Mouse (Mus musculus) myocyte (in vitro differentiated cells): Measurements from ENCODE around the gene Rnf187. TPM values are rescaled to one million over a fixed set of nuclear protein-coding genes. Genes with fewer than 3 reads are reported as not detected.

ENCODE experiments used
- H3K27me3 ChIP-seq: one replicate; pipeline ENCODE4 v1.6.1; 2011; ENCODE audit not compliant: control insufficient read depth, insufficient read depth, insufficient read length
- H3K36me3 ChIP-seq: one replicate; pipeline ENCODE4 v1.6.1; 2011; ENCODE audit not compliant: control insufficient read depth, insufficient read depth
- H3K4me2 ChIP-seq: one replicate; pipeline ENCODE4 v1.6.1; 2011; ENCODE audit warnings: low read depth, control low read depth
- H3K4me3 ChIP-seq: one replicate; pipeline ENCODE4 v1.5.1; 2011; ENCODE audit warnings: mild to moderate bottlenecking, control low read depth, moderate library complexity
- H3K79me2 ChIP-seq: one replicate; pipeline ENCODE4 v1.6.1; 2011; ENCODE audit not compliant: control insufficient read depth, insufficient read depth
- H3ac ChIP-seq: one replicate; pipeline ENCODE4 v1.6.1; 2011; ENCODE audit not compliant: control insufficient read depth, insufficient read length
- CEBPB ChIP-seq: IDR thresholded peaks from 2 replicates; pipeline ENCODE4 v1.6.1; 2011; ENCODE audit warnings: mild to moderate bottlenecking, moderate library complexity; ENCODE audit not compliant: poor library complexity, insufficient read depth, severe bottlenecking
- E2F4 ChIP-seq: IDR thresholded peaks from one replicate; pipeline ENCODE4 v1.6.1; 2011; ENCODE audit warnings: mild to moderate bottlenecking, control low read depth, moderate library complexity; ENCODE audit not compliant: insufficient read depth
- MAX ChIP-seq: IDR thresholded peaks from one replicate; pipeline ENCODE4 v1.6.1; 2011; ENCODE audit warnings: low read depth, mild to moderate bottlenecking, control low read depth
- MYOD1 ChIP-seq, 3 experiments: IDR thresholded peaks; one replicate each; pipeline ENCODE4 v1.6.1; 2011; ENCODE audit warnings: control low read depth in 2 of 3, low read depth in 2 of 3, mild to moderate bottlenecking in 2 of 3, moderate library complexity in 1 of 3; ENCODE audit not compliant: insufficient read length in 2 of 3, control insufficient read depth in 1 of 3
- MYOG ChIP-seq, 3 experiments: IDR thresholded peaks; one replicate each; pipeline ENCODE4 v1.6.1; 2011; ENCODE audit warnings: control low read depth in 2 of 3, low read depth in 2 of 3, mild to moderate bottlenecking in 2 of 3; ENCODE audit not compliant: insufficient read length in 2 of 3, control insufficient read depth in 1 of 3, insufficient read depth in 1 of 3
- POLR2A ChIP-seq: IDR thresholded peaks from one replicate; pipeline ENCODE4 v1.6.1; 2011; ENCODE audit warnings: low read depth, mild to moderate bottlenecking, control low read depth, moderate library complexity; ENCODE audit not compliant: insufficient read length
- POLR2AphosphoS2 ChIP-seq: IDR thresholded peaks from one replicate; pipeline ENCODE4 v1.6.1; 2011; ENCODE audit warnings: low read depth, control low read depth; ENCODE audit not compliant: insufficient read length
- REST ChIP-seq: IDR thresholded peaks from one replicate; pipeline ENCODE4 v1.6.1; 2011; ENCODE audit warnings: mild to moderate bottlenecking, control low read depth, moderate library complexity; ENCODE audit not compliant: insufficient read depth, insufficient read length
- SRF ChIP-seq: IDR thresholded peaks from one replicate; pipeline ENCODE4 v1.6.1; 2011; ENCODE audit warnings: low read depth; ENCODE audit not compliant: control insufficient read depth, insufficient read length
- TCF12 ChIP-seq: IDR thresholded peaks from one replicate; pipeline ENCODE4 v1.6.1; 2011; ENCODE audit warnings: mild to moderate bottlenecking, control low read depth; ENCODE audit not compliant: poor library complexity, insufficient read depth, severe bottlenecking
- TCF3 ChIP-seq: IDR thresholded peaks from one replicate; pipeline ENCODE4 v1.6.1; 2011; ENCODE audit warnings: low read depth, control low read depth; ENCODE audit not compliant: insufficient read length
- USF1 ChIP-seq: IDR thresholded peaks from one replicate; pipeline ENCODE4 v1.6.1; 2011; ENCODE audit warnings: low read depth, mild to moderate bottlenecking, control low read depth, moderate library complexity
- polyA plus RNA-seq: library from polyadenylated mRNA; unstranded; fragments of >200 nt; fragmentation: generic; extraction: Trizol; gene quantifications from one replicate; pipeline ENCODE4 v1.2.1, GENCODE M21; 2012; ENCODE audit warnings: missing spikeins

The Rnf187 gene
- polyA plus RNA-seq, 1 experiment, result 197 TPM

DNA sequence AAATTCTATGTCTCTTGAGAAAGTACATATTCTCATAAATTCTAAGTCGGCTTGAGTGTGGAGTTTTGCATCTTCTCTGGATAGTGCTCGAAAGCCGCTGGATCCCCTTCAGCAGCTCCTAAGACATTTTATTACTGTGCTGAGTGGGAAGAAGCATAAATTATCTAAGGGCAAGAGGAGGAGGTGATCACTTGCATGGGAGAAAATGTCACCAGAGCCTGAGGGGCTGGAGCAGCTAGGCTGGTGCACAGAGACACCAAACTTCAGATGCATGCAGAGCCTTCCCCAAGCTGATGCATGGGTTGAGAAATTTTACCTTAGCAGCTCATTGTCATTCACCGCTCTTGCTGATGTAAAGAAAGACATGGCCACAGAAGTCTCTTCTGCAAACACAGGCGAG lies 5.4 kb upstream of the Rnf187 start:
- no peak overlapping the region for H3K4me3 ChIP-seq
- H3K4me2 ChIP-seq, result no peak overlapping the region
- peaks cover 30% of the 10 kb centered on the region for H3K27me3 ChIP-seq
- H3ac ChIP-seq, result no peak overlapping the region
- H3K79me2 ChIP-seq, result no peaks in the 10 kb centered on the region
- no peaks in the 10 kb centered on the region for H3K36me3 ChIP-seq
- no peak for TF ChIP-seq MYOD1 (IDR thresholded peaks at IDR 0.05; ENCODE audit: control insufficient read depth in 1 of 3, insufficient read length in 2 of 3, low read depth in 2 of 3)
- no peak for TF ChIP-seq USF1
- no peak for TF ChIP-seq TCF3
- no peak for TF ChIP-seq POLR2A
- TF ChIP-seq E2F4, result no peak
- no peak for TF ChIP-seq MAX
- no peak for TF ChIP-seq SRF
- no peak for TF ChIP-seq REST

DNA sequence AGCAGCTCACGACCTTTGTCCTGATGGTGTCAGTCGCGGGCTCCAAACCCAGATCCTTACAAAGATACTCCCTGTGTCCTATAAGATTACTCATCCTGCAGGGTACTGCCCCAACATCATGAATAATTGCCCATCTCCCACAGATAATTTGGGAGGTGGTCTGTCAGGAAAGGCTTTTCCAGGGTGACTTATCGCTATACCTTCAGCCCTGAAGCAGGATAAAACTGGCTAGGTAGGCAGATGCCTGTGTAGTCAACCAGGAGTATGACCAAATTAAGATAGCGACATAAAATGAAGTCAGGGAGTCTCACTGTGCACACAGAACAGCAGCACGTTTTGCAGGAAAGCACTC lies 348 bp upstream of the Rnf187 start:
- H3K79me2 ChIP-seq, result peaks cover 16% of the 10 kb centered on the region
- peak overlapping the region; percentile 83 for H3K4me3 ChIP-seq
- peaks cover 7% of the 10 kb centered on the region for H3K36me3 ChIP-seq
- no peak for TF ChIP-seq TCF3
- TF ChIP-seq MAX, result no peak
- no peak for TF ChIP-seq REST
- TF ChIP-seq CEBPB, result no peak
- no peak for TF ChIP-seq MYOG (IDR thresholded peaks at IDR 0.05; ENCODE audit: control insufficient read depth in 1 of 3, insufficient read depth in 1 of 3, insufficient read length in 2 of 3, low read depth in 2 of 3)
- no peak for TF ChIP-seq MYOD1 (IDR thresholded peaks at IDR 0.05; ENCODE audit: control insufficient read depth in 1 of 3, insufficient read length in 2 of 3, low read depth in 2 of 3)
- no peak for TF ChIP-seq E2F4
- TF ChIP-seq USF1, result no peak
- no peak for TF ChIP-seq POLR2A
- no peak for TF ChIP-seq POLR2AphosphoS2
- no peak for TF ChIP-seq SRF
- no peak for TF ChIP-seq TCF12
- peak overlapping the region; percentile 79 for H3K4me2 ChIP-seq
- H3ac ChIP-seq, result peak overlapping the region; percentile 93
- peaks cover 5% of the 10 kb centered on the region for H3K27me3 ChIP-seq

DNA sequence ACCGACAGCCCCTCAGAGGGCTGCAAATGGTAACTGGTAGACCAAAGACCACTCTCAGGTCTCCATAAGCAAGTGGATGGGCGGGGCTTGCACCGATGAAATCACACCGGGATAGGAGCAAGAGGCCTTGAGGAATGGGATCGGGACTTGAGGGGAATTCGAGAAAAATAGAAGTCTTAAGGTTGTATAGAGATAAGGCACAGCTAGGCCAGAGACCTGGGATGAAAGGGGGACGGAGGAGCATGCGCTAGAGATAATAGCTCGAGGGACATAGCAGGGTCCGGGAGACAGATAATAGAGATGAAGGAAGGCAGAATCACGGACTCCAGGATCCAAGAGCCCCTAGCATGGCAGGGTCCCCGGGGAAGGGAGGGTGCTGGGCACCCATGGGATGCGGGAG lies 807 bp downstream of the Rnf187 start:
- Histone ChIP-seq H3K4me3 (peak overlapping the region; percentile 83), H3K36me3 (peaks cover 7% of the 10 kb centered on the region), H3K79me2 (peaks cover 16% of the 10 kb centered on the region), H3ac (peak overlapping the region; percentile 93), H3K4me2 (peak overlapping the region; percentile 83), H3K27me3 (peaks cover 5% of the 10 kb centered on the region)
- TF ChIP-seq CEBPB, result no peak
- TF ChIP-seq MYOG (IDR thresholded peaks at IDR 0.05; ENCODE audit: control insufficient read depth in 1 of 3, insufficient read depth in 1 of 3, insufficient read length in 2 of 3, low read depth in 2 of 3), result no peak
- no peak for TF ChIP-seq MYOD1 (IDR thresholded peaks at IDR 0.05; ENCODE audit: control insufficient read depth in 1 of 3, insufficient read length in 2 of 3, low read depth in 2 of 3)
- TF ChIP-seq REST, result no peak
- TF ChIP-seq TCF12, result no peak
- TF ChIP-seq POLR2AphosphoS2, result no peak
- no peak for TF ChIP-seq SRF
- TF ChIP-seq TCF3, result no peak
- no peak for TF ChIP-seq POLR2A
- TF ChIP-seq E2F4, result no peak
- no peak for TF ChIP-seq MAX
- no peak for TF ChIP-seq USF1

DNA sequence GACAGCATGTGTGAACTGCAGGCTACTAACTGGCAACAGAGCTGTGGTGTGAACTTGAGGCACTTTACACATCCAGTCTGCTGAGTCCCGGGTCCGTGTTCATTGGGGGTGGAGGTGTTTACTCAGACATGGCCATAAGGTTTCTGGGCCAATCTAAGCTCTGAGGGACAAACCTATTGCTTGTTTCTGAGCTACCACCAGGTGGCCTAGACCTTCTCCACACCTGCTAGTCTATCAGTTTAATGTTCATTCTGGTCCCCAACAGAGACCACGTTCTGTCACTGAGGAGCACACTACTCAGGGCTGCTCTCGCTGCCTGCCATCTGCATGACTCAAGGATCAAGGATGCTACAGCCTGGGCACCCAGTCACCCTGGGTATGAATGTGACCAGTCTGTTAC lies 7.1 kb downstream of the Rnf187 start:
- Histone ChIP-seq H3K4me2 (no peak overlapping the region), H3ac (no peak overlapping the region), H3K79me2 (no peaks in the 10 kb centered on the region), H3K36me3 (peaks cover 7% of the 10 kb centered on the region), H3K27me3 (no peaks in the 10 kb centered on the region), H3K4me3 (no peak overlapping the region)
- TF ChIP-seq TCF12 (no peak), CEBPB (no peak), MAX (no peak)

DNA sequence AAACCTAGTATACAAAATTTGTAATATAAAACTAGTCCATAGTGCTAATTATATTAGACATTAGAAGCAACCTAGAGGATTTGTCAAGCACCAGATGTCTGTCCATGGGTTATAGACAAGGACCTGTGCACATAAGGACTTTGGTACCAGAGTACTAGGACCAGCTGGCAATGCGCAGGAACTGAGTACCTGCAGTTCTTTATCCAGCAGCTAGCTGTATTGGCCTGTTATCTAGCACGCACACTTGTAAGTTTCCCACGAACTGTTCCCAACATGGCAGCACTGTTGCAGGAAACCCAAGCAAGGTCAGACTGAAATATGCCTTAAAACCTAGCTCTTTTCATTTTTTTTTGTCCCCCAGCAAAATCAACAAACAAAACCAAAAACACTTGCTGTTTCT lies 8.5 kb downstream of the Rnf187 start:
- no peak overlapping the region for H3K4me2 ChIP-seq
- H3K36me3 ChIP-seq, result no peaks in the 10 kb centered on the region
- no peak for TF ChIP-seq E2F4
- TF ChIP-seq TCF3, result no peak
- no peak for TF ChIP-seq TCF12
- TF ChIP-seq POLR2AphosphoS2, result peak; percentile 36
- no peak for TF ChIP-seq POLR2A
- no peak overlapping the region for H3K4me3 ChIP-seq
- H3K79me2 ChIP-seq, result no peaks in the 10 kb centered on the region
- H3ac ChIP-seq, result no peak overlapping the region
- H3K27me3 ChIP-seq, result no peaks in the 10 kb centered on the region

DNA sequence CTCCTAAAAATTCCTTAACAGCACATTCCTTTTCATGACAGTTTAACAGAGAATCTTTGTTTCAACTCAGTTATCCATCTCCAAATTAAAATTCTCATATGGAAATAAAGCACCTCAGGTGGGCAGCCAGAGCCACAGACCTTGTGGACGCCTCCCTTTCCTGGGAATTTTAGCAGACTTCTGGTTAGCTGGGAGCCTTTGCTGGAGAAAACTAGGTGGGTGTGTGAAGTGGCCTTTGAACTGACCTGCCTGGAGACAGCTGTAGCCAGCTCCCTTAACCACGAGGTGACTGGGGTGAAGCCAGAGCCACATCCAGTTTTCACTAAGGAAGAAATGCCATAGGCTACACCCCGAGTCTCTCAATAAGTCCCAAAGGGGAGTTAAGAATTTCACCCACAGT lies 9.1 kb downstream of the Rnf187 start:
- H3K36me3 ChIP-seq, result no peaks in the 10 kb centered on the region
- H3K79me2 ChIP-seq, result no peaks in the 10 kb centered on the region
- H3K4me2 ChIP-seq, result no peak overlapping the region
- TF ChIP-seq POLR2A (no peak), SRF (no peak), MYOD1 (IDR thresholded peaks at IDR 0.05; ENCODE audit: control insufficient read depth in 1 of 3, insufficient read length in 2 of 3, low read depth in 2 of 3) (peak in 1 of 3 experiments; percentile 27), MYOG (IDR thresholded peaks at IDR 0.05; ENCODE audit: control insufficient read depth in 1 of 3, insufficient read depth in 1 of 3, insufficient read length in 2 of 3, low read depth in 2 of 3) (peak in 1 of 3 experiments; percentile 43)
- H3K27me3 ChIP-seq, result no peaks in the 10 kb centered on the region
- H3K4me3 ChIP-seq, result no peak overlapping the region
- H3ac ChIP-seq, result no peak overlapping the region
